In genomic region chr16:23737026-23737425, GRCm38 (mm10) we compare ENCODE assay signal across 30 mouse cellular contexts.
A peak's percentile ranks its signal among the peaks of the same experiment; 100 is the strongest.
DNase-seq lines count a peak whose midpoint lies in the region; ATAC-seq lines count a peak whose summit lies in the region.
"Had no signal": no experiment of that assay in that cellular context is flagged by ENCODE, and none has a peak within 500 bp of the region (broad histone marks: within the 10 kb centered on the region; RNA-seq: fewer than 3 reads in every experiment).

No protein-coding gene starts in this region.

- H3K36me3 ChIP-seq in forebrain, embryonic 14.5 days (ENCODE audit: control insufficient read depth, insufficient read depth, low read length), result no peaks in the 10 kb centered on the region
- H3K36me3 ChIP-seq in forebrain, embryonic 12.5 days (replicated peaks), result no peaks in the 10 kb centered on the region
- H3K36me3 ChIP-seq in hindbrain, embryonic 16.5 days (ENCODE audit: control insufficient read depth, insufficient read depth, low read length), result no peaks in the 10 kb centered on the region
- H3K36me3 ChIP-seq: embryonic facial prominence, embryonic 13.5 days; heart, embryonic 13.5 days; intestine, embryonic 15.5 days; limb, embryonic 10.5 days; limb, embryonic 15.5 days; liver, embryonic 13.5 days; neural tube, embryonic 13.5 days had no signal

- 51% methylated on average over 3 of the region's 3 CpGs for WGBS in forebrain, embryonic 14.5 days
- WGBS in forebrain, embryonic 12.5 days, result 62% methylated on average over 3 of the region's 3 CpGs
- WGBS in hindbrain, embryonic 16.5 days, result 36% methylated on average over 3 of the region's 3 CpGs

- H3K9ac ChIP-seq in forebrain, embryonic 14.5 days (ENCODE audit: low read length), result no peak overlapping the region
- H3K9ac ChIP-seq in forebrain, embryonic 12.5 days, result no peak overlapping the region
- H3K9ac ChIP-seq in hindbrain, embryonic 16.5 days (ENCODE audit: low read depth, low read length), result no peak overlapping the region
- H3K9ac ChIP-seq: embryonic facial prominence, embryonic 13.5 days; forebrain, embryonic 13.5 days; heart, embryonic 13.5 days; intestine, embryonic 15.5 days; limb, embryonic 15.5 days; liver, embryonic 13.5 days; neural tube, embryonic 13.5 days had no signal

- no peaks in the 10 kb centered on the region for H3K27me3 ChIP-seq in forebrain, embryonic 14.5 days (replicated peaks; ENCODE audit: control insufficient read depth, insufficient read depth, low read length)
- no peaks in the 10 kb centered on the region for H3K27me3 ChIP-seq in forebrain, embryonic 12.5 days
- no peaks in the 10 kb centered on the region for H3K27me3 ChIP-seq in hindbrain, embryonic 16.5 days (replicated peaks; ENCODE audit: control insufficient read depth, insufficient read depth, low read length)
- H3K27me3 ChIP-seq: embryonic facial prominence, embryonic 13.5 days; forebrain, embryonic 13.5 days; heart, embryonic 13.5 days; intestine, embryonic 15.5 days; limb, embryonic 15.5 days; liver, embryonic 13.5 days; megakaryocyte, embryonic 14.5 days; neural tube, embryonic 13.5 days had no signal

- H3K27ac ChIP-seq in forebrain, embryonic 14.5 days (ENCODE audit: low read depth, low read length), result no peak overlapping the region
- no peak overlapping the region for H3K27ac ChIP-seq in forebrain, embryonic 12.5 days
- H3K27ac ChIP-seq in hindbrain, embryonic 16.5 days (ENCODE audit: low read depth, low read length), result no peak overlapping the region
- H3K27ac ChIP-seq: embryonic facial prominence, embryonic 13.5 days; forebrain, embryonic 13.5 days; heart, embryonic 13.5 days; intestine, embryonic 15.5 days; kidney, postnatal 0 days; limb, embryonic 10.5 days; limb, embryonic 15.5 days; liver, embryonic 13.5 days; neural tube, embryonic 13.5 days had no signal

- H3K4me1 ChIP-seq in forebrain, embryonic 14.5 days (ENCODE audit: control insufficient read depth, insufficient read depth, low read length), result no peaks in the 10 kb centered on the region
- H3K4me1 ChIP-seq in forebrain, embryonic 12.5 days, result peaks cover 6% of the 10 kb centered on the region; the same call in 1 of the 2 replicates
- no peaks in the 10 kb centered on the region for H3K4me1 ChIP-seq in hindbrain, embryonic 16.5 days (ENCODE audit: control insufficient read depth, insufficient read depth, low read depth, low read length)
- H3K4me1 ChIP-seq: forebrain, embryonic 13.5 days; heart, embryonic 13.5 days; intestine, embryonic 15.5 days; limb, embryonic 10.5 days; limb, embryonic 15.5 days; liver, embryonic 13.5 days; megakaryocyte, embryonic 14.5 days; neural tube, embryonic 13.5 days had no signal

- no peak for ATAC-seq in forebrain, embryonic 14.5 days
- ATAC-seq in forebrain, embryonic 12.5 days (ENCODE audit: low FRiP score), result no peak
- peak; percentile 20; the same call in 1 of the 2 replicates for ATAC-seq in hindbrain, embryonic 16.5 days
- ATAC-seq: CD4-positive, CD25-positive, alpha-beta regulatory T cell, adult 4 months; forebrain, embryonic 13.5 days; intestine, embryonic 15.5 days; lung, postnatal 0 days had no signal

- no peaks in the 10 kb centered on the region for H3K9me3 ChIP-seq in forebrain, embryonic 14.5 days (replicated peaks; ENCODE audit: control insufficient read depth, low read length)
- H3K9me3 ChIP-seq in forebrain, embryonic 12.5 days, result no peaks in the 10 kb centered on the region
- no peaks in the 10 kb centered on the region for H3K9me3 ChIP-seq in hindbrain, embryonic 16.5 days (ENCODE audit: control insufficient read depth, low read length)
- H3K9me3 ChIP-seq: embryonic facial prominence, embryonic 13.5 days; forebrain, embryonic 13.5 days; heart, embryonic 13.5 days; intestine, embryonic 15.5 days; limb, embryonic 10.5 days; limb, embryonic 15.5 days; liver, embryonic 13.5 days; megakaryocyte, embryonic 14.5 days; neural tube, embryonic 13.5 days had no signal

- peak; percentile 19 for DNase-seq in forebrain, embryonic 14.5 days (ENCODE audit: low spot score)
- DNase-seq in layer of hippocampus, adult 9-11 months, result peak; percentile 3
- DNase-seq in layer of hippocampus, postnatal 25 days (ENCODE audit: extremely low spot score in 1 of 2, low spot score in 1 of 2), result no peak
- DNase-seq in brain, adult 2 months (ENCODE audit: low read depth, low spot score), result peak; percentile 10
- no peak for DNase-seq in gastrocnemius, postnatal 10 days
- DNase-seq: adrenal gland, postnatal 14 days; cerebellum, adult 18-20 months; cerebellum, postnatal 25 days; gastrocnemius, postnatal 25 days; heart, postnatal 10 days; kidney, adult 8-10 months; kidney, postnatal 4 days; liver, embryonic 13.5 days; lung, adult 18-20 months; lung, postnatal 4 days; right cerebral cortex, postnatal 14 days; thymus, postnatal 4 days had no signal

- no peak overlapping the region for H3K4me2 ChIP-seq in forebrain, embryonic 14.5 days (ENCODE audit: low read length)
- H3K4me2 ChIP-seq in forebrain, embryonic 12.5 days, result no peak overlapping the region
- H3K4me2 ChIP-seq in hindbrain, embryonic 16.5 days (ENCODE audit: low read length), result no peak overlapping the region
- H3K4me2 ChIP-seq: embryonic facial prominence, embryonic 13.5 days; forebrain, embryonic 13.5 days; heart, embryonic 13.5 days; intestine, embryonic 15.5 days; limb, embryonic 15.5 days; liver, embryonic 13.5 days; neural tube, embryonic 13.5 days had no signal

- no peak overlapping the region for H3K4me3 ChIP-seq in forebrain, embryonic 14.5 days (ENCODE audit: low read depth, low read length)
- no peak overlapping the region for H3K4me3 ChIP-seq in forebrain, embryonic 12.5 days (replicated peaks)
- no peak overlapping the region for H3K4me3 ChIP-seq in hindbrain, embryonic 16.5 days (ENCODE audit: low read length)
- H3K4me3 ChIP-seq: embryonic facial prominence, embryonic 13.5 days; forebrain, embryonic 13.5 days; heart, embryonic 13.5 days; intestine, embryonic 15.5 days; limb, embryonic 10.5 days; limb, embryonic 15.5 days; liver, embryonic 13.5 days; megakaryocyte, embryonic 14.5 days; neural tube, embryonic 13.5 days had no signal

Comparison
In these comparisons a context has a peak if more than half of its experiments do, and no peak if none do; other contexts are left out.
1. DNase-seq: peak in forebrain, embryonic 14.5 days (single experiment), layer of hippocampus, adult 9-11 months (single experiment) and brain, adult 2 months (single experiment); none in layer of hippocampus, postnatal 25 days (0 of 2) and gastrocnemius, postnatal 10 days (single experiment).